Mouse (Mus musculus): ENCODE results near the gene Rnf151. TPM values are rescaled to one million over a fixed set of nuclear protein-coding genes. Genes with fewer than 3 reads are reported as not detected.

Gene Rnf151
- total RNA-seq, 2 experiments from 2014 or later: not detected

DNA sequence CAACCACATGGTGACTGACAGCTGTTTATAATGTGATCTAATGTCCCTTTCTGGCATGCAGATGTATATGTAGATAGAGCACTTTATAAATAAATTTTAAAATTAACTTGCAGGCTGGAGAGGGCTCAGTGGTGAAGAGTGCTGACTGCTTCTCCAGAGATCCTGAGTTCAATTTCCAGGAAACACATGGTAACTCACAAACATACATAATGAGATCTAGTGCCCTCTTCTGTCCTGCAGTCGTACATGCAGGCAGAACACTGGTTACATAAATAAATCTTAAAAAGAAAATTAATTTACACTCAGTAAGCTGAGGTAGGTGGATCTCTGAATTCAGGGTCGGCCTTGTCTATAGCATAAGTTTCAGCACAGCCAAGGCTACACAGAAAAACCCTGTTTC, 9.2 kb downstream of the Rnf151 start:
- peak in 1 of 2 experiments; percentile 31 for DNase-seq (ENCODE audit: low spot score in 2 of 2)
- intact Hi-C loops (cut with DNase I): no loop called here

DNA sequence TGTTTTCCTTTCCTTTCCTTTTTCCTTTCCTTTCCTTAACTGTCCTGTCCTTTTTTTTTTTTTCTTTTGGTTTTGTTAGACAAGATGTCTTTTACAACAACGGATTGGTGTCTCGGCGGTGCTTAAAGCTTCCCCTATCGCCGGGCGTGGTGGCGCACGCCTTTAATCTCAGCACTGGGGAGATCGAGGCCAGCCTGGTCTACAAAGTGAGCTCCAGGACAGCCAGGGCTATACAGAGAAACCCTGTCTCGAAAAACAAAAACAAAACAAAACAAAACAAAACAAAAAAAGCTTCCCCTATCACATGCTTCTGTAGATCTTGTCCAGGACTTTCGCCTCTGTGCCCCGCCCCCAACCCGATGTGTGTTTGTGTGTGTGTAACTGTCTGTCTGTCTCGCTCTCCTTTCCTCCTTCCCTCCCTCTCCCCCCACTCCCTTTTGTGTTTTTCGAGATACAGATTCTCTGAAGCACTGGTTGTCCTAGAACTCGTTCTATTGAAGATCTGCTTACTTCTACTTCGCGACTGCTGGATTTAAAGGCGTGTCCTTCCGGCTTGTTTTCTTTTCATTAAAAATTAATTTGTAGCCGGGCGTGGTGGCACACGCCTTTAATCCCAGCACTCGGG, 9.9 kb downstream of the Rnf151 start:
- intact Hi-C loops (cut with DNase I): no loop called here
- no peak for DNase-seq (ENCODE audit: low spot score in 2 of 2)

DNA sequence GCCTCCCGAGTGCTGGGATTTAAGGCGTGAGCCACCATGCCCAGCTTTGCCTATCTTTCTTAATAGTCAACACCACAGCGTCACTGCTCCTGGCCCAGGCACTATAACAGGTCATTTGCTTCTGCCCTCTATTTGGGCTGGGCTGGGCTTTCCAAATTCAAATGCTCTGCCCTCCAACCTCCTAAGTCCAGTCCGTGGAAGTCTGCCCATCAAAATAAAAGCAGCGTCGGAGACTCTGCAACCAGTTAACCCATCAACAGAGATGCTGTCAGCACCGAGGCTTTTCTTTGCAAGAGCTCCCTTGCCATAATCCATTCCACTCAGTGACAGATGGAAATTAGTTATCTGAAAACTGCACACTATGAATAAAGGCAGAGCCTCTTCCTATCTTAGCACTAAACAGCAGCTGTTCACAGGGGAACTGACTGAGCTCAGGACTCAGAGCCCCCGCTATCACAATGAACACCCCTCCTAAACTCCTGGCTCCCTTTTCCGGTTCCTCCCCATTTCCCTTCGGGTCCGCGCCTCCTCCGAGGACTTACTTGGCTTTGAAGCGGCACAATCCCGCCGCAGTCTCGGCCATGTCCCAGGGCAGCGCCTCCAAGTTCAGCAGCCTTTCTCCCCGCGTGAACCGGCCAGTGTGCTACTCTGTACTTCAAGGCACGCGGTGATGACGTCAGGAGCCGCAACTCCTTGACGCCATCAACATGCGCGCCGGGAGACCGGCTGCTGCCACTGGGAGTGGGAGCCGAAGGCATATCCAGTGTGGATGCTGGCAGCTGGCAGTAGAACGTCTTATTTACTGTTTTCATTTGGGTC, 10.7 kb downstream of the Rnf151 start, which contains the start of gene Tbl3:
TSS of gene Tbl3 (minus strand) at position 679 of the 819 bp plus-strand sequence.
- intact Hi-C loops (cut with DNase I): no loop called here
- DNase-seq (ENCODE audit: low spot score in 2 of 2): peak; percentile 97 to 98

DNA sequence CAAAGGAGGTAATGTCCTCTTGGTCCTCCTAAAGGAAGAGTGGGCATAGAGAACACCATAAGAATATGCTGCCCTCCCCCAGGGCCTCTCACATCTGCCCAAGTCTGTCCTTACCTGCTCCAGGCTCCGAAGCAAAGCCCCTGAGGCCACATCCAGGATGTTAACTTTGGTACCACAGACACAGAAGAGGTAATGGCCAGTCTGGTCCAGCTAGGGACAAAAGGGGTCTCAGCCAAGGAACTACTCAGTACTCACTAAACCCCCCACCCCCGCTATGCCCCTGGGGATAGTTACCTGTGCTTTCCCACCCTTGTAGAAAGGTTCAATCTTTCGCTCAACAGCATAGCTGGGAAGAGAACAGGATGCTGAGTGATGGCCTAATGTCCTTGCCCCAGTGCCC, 12.0 kb downstream of the Rnf151 start:
- no peak for DNase-seq (ENCODE audit: low spot score in 2 of 2)

DNA sequence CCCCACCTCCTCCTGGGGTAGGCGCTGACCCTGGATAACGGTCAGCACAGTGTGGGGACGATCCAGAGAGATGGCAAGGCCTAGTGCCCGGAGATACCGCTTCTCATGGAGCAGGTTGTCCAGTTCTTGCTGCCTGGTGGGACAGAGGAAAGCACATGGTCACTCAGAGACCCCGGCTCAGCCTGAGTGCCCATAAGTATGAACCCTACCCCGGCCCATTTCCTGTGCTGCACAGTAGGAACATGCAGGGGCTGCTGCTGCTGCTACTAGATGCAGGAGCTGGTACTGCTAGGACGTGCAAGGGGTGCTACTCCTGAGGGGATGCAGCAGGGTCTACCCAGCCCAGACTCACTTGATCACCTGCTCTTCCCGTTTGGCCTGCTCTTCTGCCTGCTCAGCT, 16.6 kb downstream of the Rnf151 start:
- intact Hi-C loops (cut with DNase I): no loop called here
- DNase-seq (ENCODE audit: low spot score in 2 of 2): no peak

More for the DNA sequence above, 12.0 kb downstream of the Rnf151 start:
- intact Hi-C loops (cut with DNase I): no loop called here

DNA sequence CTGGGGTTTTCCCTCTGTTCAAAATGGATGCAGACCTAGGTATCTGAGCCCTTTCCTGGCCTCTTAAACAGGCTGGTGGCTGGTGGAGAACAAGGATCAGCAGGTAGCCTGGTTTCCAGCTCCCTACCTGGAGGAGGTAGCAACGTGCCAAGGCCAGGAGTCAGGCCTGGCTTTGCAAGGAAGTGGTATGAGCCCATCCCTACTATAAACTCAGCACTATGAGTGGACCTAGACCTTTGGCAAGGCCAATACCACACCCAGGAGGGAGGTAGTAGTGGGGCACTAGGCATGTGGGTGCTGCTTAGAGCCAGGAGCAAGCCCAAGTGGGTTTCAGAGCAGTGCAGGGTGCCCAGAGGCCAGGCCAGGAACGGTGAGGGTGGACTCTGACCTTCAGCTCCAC, 18.4 kb downstream of the Rnf151 start:
- no peak for DNase-seq (ENCODE audit: low spot score in 2 of 2)
- intact Hi-C loops (cut with DNase I): no loop called here

DNA sequence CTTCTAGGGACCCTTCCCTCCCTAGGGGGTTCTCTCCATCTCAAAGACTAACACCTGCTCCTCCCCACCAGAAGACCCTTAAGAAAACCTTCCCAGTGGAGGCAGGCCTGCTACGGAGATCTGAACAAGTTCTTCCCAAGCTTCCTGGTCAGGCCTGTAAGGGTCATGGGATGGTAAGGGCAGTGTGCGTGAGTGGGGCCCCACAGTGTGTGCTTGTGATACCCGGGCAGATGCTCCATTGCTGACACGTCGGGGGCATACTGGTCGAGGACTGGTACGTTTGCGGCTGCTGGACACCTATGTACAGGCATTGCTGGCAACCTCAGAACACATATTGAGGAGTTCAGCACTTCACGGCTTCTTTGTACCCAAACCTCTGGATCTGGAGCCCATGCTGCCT, 19.1 kb downstream of the Rnf151 start:
- intact Hi-C loops (cut with DNase I): no loop called here
- no peak for DNase-seq (ENCODE audit: low spot score in 2 of 2)

DNA sequence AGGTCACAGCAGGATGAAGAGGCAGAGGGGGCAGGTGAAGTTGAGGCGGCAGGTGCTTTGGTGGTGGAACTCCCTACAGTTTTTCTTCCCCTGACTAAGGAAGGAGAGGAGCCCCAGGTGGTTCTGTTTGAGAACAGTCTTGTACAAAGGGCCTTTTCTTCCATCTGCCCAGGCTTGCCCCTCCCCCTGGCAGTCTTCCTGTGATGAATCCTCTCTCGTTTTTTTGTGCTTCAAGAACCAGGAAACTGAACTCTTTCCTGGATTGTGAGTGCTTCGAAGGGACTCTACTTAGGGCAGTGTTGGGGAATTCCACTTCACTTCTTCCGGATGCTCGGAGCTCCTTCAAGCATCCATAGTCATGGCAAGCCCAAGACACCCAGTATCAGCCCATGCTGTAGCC, 19.9 kb downstream of the Rnf151 start:
- intact Hi-C loops (cut with DNase I): no loop called here
- no peak for DNase-seq (ENCODE audit: low spot score in 2 of 2)

DNA sequence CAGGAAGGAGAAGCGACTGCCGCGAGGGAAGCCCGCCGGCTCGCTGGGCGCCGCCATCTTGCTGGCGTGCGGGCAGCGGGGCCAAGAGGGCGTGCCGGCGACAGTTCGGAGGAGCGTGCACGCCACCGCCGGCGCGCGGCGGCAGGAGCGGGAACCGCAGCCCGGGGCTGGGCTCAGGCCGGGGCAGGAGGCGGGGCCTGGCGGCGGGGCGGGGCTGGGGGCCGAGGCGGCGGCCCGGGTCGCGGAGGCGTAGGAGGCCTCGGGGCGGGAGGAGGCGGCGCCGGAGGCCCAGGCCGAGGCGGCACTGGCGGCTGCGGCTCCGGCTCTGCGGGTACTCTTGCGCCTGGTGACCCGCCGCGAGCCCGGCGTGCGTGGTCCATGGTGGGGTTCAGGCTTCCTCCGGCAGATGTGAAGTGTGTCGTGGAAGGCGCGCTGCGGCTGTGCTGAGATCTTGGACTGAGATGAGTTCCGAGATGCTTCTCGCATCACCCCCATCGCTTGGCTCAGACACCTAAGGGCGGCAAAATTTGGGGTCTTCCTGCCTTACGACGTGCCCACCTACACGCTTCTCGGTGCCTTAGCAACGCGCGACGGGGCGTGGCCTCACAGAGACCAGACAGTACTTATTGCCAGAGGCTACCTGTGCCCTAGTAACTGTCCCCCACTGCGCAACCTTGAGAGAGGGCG, 21.7 kb downstream of the Rnf151 start, which contains the start of the genes Gfer and Noxo1:
TSS of gene Gfer (minus strand) at position 146 of the 687 bp plus-strand sequence.
TSS of gene Noxo1 (plus strand) at position 224 of the 687 bp plus-strand sequence.
- DNase-seq (ENCODE audit: low spot score in 2 of 2): peak; percentile 82 to 86
- intact Hi-C loops (cut with DNase I): no loop called here

DNA sequence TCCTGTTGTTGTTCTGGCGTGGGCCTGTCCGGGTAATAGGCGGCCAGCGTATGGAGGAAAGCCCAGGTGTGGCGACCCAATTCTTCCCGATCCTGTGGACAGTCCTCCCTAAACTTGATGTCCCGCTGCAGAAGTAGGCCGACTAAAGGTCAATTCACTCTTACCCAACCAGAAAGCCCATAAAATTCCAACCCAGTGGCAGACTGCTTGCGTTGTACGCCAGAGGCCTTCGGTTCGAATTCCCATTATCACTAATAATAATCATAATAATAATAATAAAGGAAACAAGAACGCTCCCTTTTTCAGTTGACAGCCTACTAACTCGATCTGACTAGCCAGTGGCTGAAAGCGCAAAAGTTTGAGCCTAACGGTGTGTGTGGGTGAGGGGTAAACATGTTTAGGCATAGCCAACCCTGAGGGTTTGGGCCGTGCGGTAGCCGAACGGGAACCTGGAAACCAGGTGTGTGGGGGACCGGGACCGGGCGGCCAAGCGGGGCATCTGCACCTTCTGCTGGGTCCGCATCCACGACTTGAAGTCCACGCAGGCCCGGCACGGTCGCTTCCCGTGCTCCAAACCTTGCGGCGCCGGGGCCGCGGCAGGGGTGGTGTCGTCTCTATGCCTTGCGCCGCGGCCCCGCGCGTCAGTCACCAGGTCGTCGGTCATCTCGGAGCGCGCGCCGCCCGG, 22.4 kb downstream of the Rnf151 start:
- intact Hi-C loops (cut with DNase I): no loop called here
- DNase-seq (ENCODE audit: low spot score in 2 of 2): no peak

DNA sequence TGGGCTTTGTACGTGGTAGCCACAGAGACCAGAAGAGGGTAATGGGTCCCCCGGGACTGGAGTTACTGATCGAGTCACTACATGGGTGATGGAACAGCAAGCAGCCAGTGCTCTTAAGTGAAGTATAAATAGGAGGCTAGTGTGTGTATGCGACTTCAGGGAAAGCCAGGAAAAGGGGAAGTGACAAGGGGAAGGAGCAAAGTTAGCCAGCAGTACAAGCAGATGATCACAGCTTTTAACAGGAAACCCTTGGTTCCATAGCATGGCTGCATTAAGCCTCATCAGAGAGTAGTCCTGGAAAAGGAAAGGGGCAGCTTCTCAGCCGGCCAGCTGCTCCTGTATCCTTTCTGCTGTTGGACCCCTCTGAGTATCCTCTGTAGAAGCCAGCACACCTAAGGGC, 25.5 kb downstream of the Rnf151 start:
- intact Hi-C loops (cut with DNase I): no loop called here
- no peak for DNase-seq (ENCODE audit: low spot score in 2 of 2)

DNA sequence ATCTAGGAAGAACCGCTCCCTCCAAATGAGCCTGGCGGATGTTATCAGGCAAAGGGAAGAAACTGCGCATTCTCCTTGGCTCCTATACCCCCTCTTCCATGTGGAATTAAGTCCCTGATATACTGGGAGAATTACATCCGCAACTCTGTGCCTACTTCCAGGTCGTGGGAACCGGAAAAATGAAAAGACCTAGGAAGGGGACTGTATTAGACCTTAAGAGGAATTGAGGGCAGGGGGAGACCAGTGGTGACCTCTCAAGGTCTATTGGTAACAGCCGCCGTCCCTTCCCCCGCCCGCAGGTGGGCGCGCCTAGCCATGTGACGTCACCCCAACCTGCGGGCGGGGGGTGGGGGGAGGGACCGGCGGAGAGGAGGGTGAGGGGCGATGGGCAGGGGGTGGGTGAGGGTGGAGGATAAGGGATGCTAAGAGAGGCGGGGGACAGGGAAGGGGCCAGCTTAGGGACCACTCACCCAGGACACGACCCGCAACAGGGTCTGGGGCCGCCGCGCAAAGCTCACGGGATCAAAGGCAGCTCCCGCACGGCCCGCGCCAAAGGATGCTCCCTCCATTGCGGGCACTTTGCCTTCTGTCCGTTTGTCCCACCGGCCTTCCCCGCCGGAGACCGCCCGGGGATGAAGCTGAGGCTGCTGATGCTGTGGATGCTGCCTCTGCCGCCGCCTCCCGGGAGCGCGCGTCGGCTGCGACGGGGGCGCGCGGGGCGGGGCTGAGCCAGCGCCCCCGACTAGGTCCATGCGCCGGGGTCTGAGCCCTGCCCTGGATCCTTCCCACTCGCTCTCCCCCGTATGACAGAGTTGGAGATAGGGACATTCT, 28.4 kb downstream of the Rnf151 start, which contains the start of gene Syngr3:
TSS of gene Syngr3 (minus strand) at position 705 of the 831 bp plus-strand sequence.
- DNase-seq (ENCODE audit: low spot score in 2 of 2): peak; percentile 52 to 60

DNA sequence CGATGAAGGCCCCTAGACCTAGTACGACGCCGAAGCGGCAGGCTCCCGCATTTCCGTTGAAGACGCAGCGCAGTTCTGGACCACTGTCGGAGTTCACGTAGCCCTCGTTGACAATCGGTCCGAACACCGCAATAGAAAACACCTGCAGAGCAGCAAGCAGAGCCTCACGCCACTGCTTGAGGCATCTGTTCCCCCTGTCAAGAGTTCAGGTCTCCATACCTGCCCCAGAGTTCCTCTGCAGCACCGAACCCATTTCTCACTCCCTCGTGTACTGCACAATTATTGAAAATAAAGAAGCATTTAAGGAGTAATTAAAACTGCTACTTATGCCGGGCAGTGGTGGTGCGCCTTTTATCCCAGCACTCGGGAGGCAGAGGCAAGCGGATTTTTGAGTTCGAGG, 30.3 kb downstream of the Rnf151 start:
- no peak for DNase-seq (ENCODE audit: low spot score in 2 of 2)
- intact Hi-C loops (cut with DNase I): no loop called here

More for the DNA sequence above, 28.4 kb downstream of the Rnf151 start, which contains the start of gene Syngr3:
- intact Hi-C loops (cut with DNase I): no loop called here

DNA sequence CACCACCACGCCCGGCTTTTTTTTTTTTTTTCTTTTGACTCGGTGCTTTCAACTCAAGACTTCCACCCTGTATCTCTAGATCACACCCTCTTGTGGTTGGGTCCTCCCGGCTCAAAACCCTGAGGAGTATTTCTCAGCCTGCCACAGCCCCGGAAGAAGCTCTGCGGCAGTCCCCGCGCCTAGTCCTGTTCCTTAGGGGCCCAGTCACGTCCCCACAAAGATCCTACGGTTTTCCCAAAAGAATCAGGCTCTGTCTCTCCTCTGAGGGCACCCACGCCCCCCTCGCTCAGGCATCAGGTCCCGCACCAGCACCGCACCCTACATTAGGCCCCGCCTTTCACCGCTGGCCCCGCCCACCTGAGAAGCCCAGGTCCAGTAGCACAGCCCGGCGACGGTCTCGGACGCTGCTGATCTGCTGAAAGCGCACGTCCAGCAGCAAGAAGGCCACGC, 30.7 kb downstream of the Rnf151 start:
- intact Hi-C loops (cut with DNase I): no loop called here
- DNase-seq (ENCODE audit: low spot score in 2 of 2): no peak

DNA sequence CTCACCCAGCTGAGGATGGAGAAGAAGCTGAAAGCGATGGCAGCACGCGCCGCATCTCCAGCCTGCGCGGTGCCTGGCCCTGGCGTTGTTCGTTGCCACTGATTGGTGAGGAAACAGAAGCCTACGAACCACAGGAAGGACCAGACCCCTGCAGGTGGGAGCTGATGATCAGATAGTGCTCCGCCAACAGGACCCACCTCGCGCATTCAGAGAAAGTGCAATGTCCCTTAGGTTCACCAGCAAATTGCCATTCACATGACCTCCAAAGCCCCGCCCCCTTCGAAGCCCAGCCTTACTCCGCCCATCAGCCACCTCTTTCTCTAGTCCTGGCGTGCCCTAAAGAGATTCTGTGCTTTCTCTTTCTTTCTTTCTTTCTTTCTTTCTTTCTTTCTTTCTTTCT, 31.3 kb downstream of the Rnf151 start:
- intact Hi-C loops (cut with DNase I): no loop called here
- no peak for DNase-seq (ENCODE audit: low spot score in 2 of 2)

DNA sequence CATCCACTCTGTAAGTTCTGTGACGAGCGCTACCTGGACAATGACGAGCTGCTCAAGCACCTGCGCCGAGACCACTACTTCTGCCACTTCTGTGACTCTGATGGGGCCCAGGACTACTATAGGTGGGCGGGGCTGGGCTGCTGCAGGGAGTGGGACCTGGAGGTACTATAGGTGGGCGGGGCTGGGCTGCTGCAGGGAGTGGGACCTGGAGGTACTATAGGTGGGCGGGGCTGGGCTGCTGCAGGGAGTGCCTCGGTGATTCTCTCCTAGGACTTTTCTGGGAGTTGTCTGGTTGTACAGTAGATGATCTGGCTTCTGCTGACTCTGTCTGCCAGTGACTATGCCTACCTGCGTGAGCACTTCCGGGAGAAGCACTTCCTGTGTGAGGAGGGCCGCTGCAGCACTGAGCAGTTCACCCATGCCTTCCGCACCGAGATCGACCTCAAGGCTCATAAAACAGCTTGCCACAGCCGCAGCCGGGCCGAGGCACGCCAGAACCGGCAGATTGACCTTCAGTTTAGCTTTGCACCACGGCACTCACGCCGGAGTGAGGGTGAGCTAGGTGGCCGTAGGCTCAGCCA, 40.3 kb downstream of the Rnf151 start:
- DNase-seq (ENCODE audit: low spot score in 2 of 2): no peak
- intact Hi-C loops (cut with DNase I): loop anchor here (5.0 kb wide), 1 partner anchor 200 kb away; the partner anchor contains the start of gene Mlst8

DNA sequence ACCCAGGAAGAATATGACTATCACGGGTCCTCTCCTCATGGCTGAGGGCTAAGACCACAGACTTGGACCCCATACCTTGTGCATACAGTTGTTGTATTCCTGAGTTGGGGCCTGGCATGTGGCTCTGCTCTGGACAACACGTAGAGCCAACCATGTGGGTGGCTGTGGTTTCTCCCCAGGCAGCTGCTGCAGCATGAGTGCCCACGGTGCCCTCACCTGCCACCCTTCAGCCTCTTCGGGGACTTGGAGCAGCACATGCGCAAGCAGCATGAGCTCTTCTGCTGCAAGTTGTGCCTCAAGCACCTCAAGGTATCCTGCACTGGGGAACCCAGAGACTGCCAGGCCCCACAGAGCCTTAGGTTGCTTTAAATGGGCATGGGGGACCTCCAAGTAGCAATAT, 41.0 kb downstream of the Rnf151 start:
- intact Hi-C loops (cut with DNase I): loop anchor here (5.0 kb wide), 1 partner anchor 200 kb away; the partner anchor contains the start of gene Mlst8
- DNase-seq (ENCODE audit: low spot score in 2 of 2): no peak

DNA sequence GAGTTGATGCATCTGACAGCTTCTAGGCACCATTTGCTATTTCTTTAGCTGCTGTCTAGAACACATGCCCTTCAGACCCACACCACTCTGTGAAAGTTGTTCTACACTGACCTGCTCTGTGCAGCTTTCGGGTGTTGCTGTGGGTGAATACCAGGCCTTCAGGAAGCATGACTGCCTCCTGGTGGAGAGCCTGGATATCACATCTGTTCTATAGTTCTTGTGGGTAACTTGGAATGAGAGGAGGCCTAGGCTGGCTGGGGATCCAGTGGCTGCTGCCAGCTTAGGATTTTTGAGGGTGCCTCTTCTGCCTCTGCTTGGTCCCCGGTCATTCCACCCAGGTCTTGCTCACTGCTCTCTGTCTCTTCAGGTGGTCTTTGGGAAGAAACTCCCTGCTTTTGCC, 41.7 kb downstream of the Rnf151 start:
- peak; percentile 63 to 65 for DNase-seq (ENCODE audit: low spot score in 2 of 2)
- intact Hi-C loops (cut with DNase I): loop anchor here (5.0 kb wide), 1 partner anchor 199 kb away; the partner anchor contains the start of gene Mlst8

Data from left cerebral cortex, postnatal 25 days (tissue).